8 mouse cellular contexts compared by ENCODE assay signal in the genomic region with DNA sequence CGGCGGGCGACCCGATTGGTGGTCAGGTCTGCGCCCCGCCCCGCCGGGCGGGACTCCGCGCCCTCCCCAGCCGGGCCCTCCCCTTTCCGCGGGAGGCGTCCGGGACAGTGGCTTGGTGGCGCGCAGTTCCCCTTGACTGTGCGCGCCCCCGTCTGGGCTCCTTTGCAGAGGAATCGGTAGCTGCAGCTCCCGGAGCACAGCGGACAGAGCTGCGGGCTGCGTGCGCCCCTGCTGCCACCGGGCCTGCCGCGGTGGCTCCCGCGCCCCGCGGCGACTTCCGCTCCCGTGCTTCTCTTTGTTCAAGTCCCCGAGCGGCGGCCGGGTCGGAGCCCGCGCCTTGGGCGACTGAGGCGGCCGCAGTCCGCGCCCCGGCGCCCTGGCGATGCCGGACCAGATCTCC.
DNase-seq lines count a peak whose midpoint lies in the region; ATAC-seq lines count a peak whose summit lies in the region.
"Not testable (repeated sequence)": the region's sequence is repeated elsewhere in the genome, so short reads cannot be mapped to it uniquely, and the experiment has no call there.

No protein-coding gene starts in this region.

- DNase-seq in 3T3-L1 (ENCODE audit: low read depth, low spot score) = peak; percentile 35
- peak; percentile 0 to 2 for DNase-seq in cerebellum, postnatal 10 days
- peak; percentile 2 for DNase-seq in gastrocnemius, adult 18-20 months (ENCODE audit: low spot score)
- DNase-seq in hindbrain, embryonic 10.5 days (ENCODE audit: low spot score) = peak; percentile 35
- DNase-seq in kidney, postnatal 36 days = peak; percentile 2 to 21
- DNase-seq in liver, embryonic 11.5 days (ENCODE audit: low spot score) = peak; percentile 28

- H3K27me3 ChIP-seq in hindbrain, embryonic 10.5 days (ENCODE audit: insufficient read depth, poor library complexity, severe bottlenecking); liver, embryonic 11.5 days (replicated peaks; ENCODE audit: control insufficient read depth, insufficient read depth, low read length); midbrain, embryonic 16.5 days (ENCODE audit: control insufficient read depth, insufficient read depth, low read depth, low read length); stomach, embryonic 16.5 days (ENCODE audit: control insufficient read depth, insufficient read depth, low read length): not testable (repeated sequence)

- whole genome bisulfite sequencing in hindbrain, embryonic 10.5 days = 5% methylated on average over 51 of the region's 53 CpGs
- under 1% methylated on average over 32 of the region's 53 CpGs for WGBS in liver, embryonic 11.5 days
- under 1% methylated on average over 21 of the region's 53 CpGs for WGBS in midbrain, embryonic 16.5 days
- WGBS in stomach, embryonic 16.5 days = 5% methylated on average over 21 of the region's 53 CpGs

- peak overlapping the region; percentile 37 for H3K4me2 ChIP-seq in liver, embryonic 11.5 days
- H3K4me2 ChIP-seq in midbrain, embryonic 16.5 days (ENCODE audit: low read length); stomach, embryonic 16.5 days (ENCODE audit: low read depth, low read length): not testable (repeated sequence)

- peak overlapping the region; percentile 59 for H3K27ac ChIP-seq in hindbrain, embryonic 10.5 days
- not testable (repeated sequence) for H3K27ac ChIP-seq in liver, embryonic 11.5 days (ENCODE audit: low read depth, low read length); midbrain, embryonic 16.5 days (ENCODE audit: low read length); stomach, embryonic 16.5 days (ENCODE audit: low read length)

- H3K4me1 ChIP-seq in hindbrain, embryonic 10.5 days (replicated peaks); liver, embryonic 11.5 days (replicated peaks; ENCODE audit: control insufficient read depth, insufficient read depth, low read length); midbrain, embryonic 16.5 days (ENCODE audit: control insufficient read depth, insufficient read depth, low read length); stomach, embryonic 16.5 days (ENCODE audit: control insufficient read depth, insufficient read depth, low read length): not testable (repeated sequence)

- H3K9ac ChIP-seq in liver, embryonic 11.5 days (ENCODE audit: low read depth, low read length); midbrain, embryonic 16.5 days (ENCODE audit: low read depth, low read length): not testable (repeated sequence)
- H3K9ac ChIP-seq in stomach, embryonic 16.5 days (ENCODE audit: low read length) = peak overlapping the region; percentile 57

- peak overlapping the region; percentile 50 for H3K4me3 ChIP-seq in hindbrain, embryonic 10.5 days
- H3K4me3 ChIP-seq in liver, embryonic 11.5 days (ENCODE audit: low read depth, low read length) = peak overlapping the region; percentile 44
- H3K4me3 ChIP-seq in midbrain, embryonic 16.5 days (ENCODE audit: low read depth, low read length) = peak overlapping the region; percentile 30
- H3K4me3 ChIP-seq in stomach, embryonic 16.5 days (replicated peaks; ENCODE audit: low read length) = peak overlapping the region; percentile 43

- ATAC-seq in liver, embryonic 11.5 days (replicated peaks; ENCODE audit: low FRiP score); midbrain, embryonic 16.5 days; stomach, embryonic 16.5 days (ENCODE audit: insufficient read depth, low FRiP score): not testable (repeated sequence)

- not testable (repeated sequence) for H3K36me3 ChIP-seq in hindbrain, embryonic 10.5 days; liver, embryonic 11.5 days (ENCODE audit: control insufficient read depth, insufficient read depth, low read length); midbrain, embryonic 16.5 days (ENCODE audit: control insufficient read depth, insufficient read depth, low read length); stomach, embryonic 16.5 days (ENCODE audit: control insufficient read depth, insufficient read depth, low read length)

- not testable (repeated sequence) for H3K9me3 ChIP-seq in hindbrain, embryonic 10.5 days; liver, embryonic 11.5 days (ENCODE audit: control insufficient read depth, low read length); midbrain, embryonic 16.5 days (replicated peaks; ENCODE audit: control insufficient read depth, low read length, poor library complexity, severe bottlenecking); stomach, embryonic 16.5 days (replicated peaks; ENCODE audit: control insufficient read depth, low read length)
